Comparison of ENCODE assay signal across 29 mouse cellular contexts in genomic region chr12:84896235-84896634, GRCm38 (mm10). TPM values are rescaled to one million over a fixed set of nuclear protein-coding genes. Genes with fewer than 3 reads are reported as not detected.
DNase-seq lines count a peak whose midpoint lies in the region; ATAC-seq lines count a peak whose summit lies in the region.
"Had no signal": no experiment of that assay in that cellular context is flagged by ENCODE, and none has a peak within 500 bp of the region (broad histone marks: within the 10 kb centered on the region; RNA-seq: fewer than 3 reads in every experiment).

No protein-coding gene starts in this region.

- H3K36me3 ChIP-seq in heart, embryonic 12.5 days, result no peaks in the 10 kb centered on the region
- H3K36me3 ChIP-seq in lung, embryonic 16.5 days (ENCODE audit: control insufficient read depth, insufficient read depth, low read length), result no peaks in the 10 kb centered on the region
- H3K36me3 ChIP-seq: embryonic facial prominence, embryonic 12.5 days; hindbrain, embryonic 13.5 days; limb, embryonic 12.5 days; liver, embryonic 15.5 days; neural tube, embryonic 15.5 days had no signal

- no peak overlapping the region for H3K9ac ChIP-seq in heart, embryonic 12.5 days
- H3K9ac ChIP-seq in lung, embryonic 16.5 days (ENCODE audit: low read length), result no peak overlapping the region
- H3K9ac ChIP-seq: embryonic facial prominence, embryonic 12.5 days; hindbrain, embryonic 13.5 days; limb, embryonic 12.5 days; liver, embryonic 15.5 days; neural tube, embryonic 15.5 days had no signal

- 46% methylated on average over 6 of the region's 6 CpGs for WGBS in heart, embryonic 12.5 days
- 43% methylated on average over 6 of the region's 6 CpGs for WGBS in lung, embryonic 16.5 days

- H3K4me2 ChIP-seq in heart, embryonic 12.5 days, result 0 out of 2 replicates have a peak overlapping the region, but pooled peaks have one; percentile 12
- H3K4me2 ChIP-seq in lung, embryonic 16.5 days (ENCODE audit: low read depth, low read length), result no peak overlapping the region
- H3K4me2 ChIP-seq: embryonic facial prominence, embryonic 12.5 days; hindbrain, embryonic 13.5 days; limb, embryonic 12.5 days; liver, embryonic 15.5 days; neural tube, embryonic 15.5 days had no signal

- 0 out of 2 replicates have a peak, but pooled peaks cover 5% of the 10 kb centered on the region for H3K27me3 ChIP-seq in heart, embryonic 12.5 days (replicated peaks)
- H3K27me3 ChIP-seq in lung, embryonic 16.5 days (ENCODE audit: control insufficient read depth, insufficient read depth, low read depth, low read length), result no peaks in the 10 kb centered on the region
- H3K27me3 ChIP-seq: hindbrain, embryonic 13.5 days; neural tube, embryonic 15.5 days had no signal

- intact Hi-C loops in heart, postnatal 36 days (cut with DNase I), result no loop called here

- H3K27ac ChIP-seq in heart, embryonic 12.5 days (ENCODE audit: poor library complexity, severe bottlenecking), result no peak overlapping the region
- peak overlapping the region; percentile 37; the same call in 1 of the 2 replicates for H3K27ac ChIP-seq in lung, embryonic 16.5 days (ENCODE audit: low read length)
- H3K27ac ChIP-seq: embryonic facial prominence, embryonic 12.5 days; gastrocnemius, adult 2 months; heart, adult 2 months; hindbrain, embryonic 13.5 days; left cerebral cortex, adult 2 months; limb, embryonic 12.5 days; liver, embryonic 15.5 days; neural tube, embryonic 15.5 days had no signal

- no peak overlapping the region for H3K4me3 ChIP-seq in heart, embryonic 12.5 days
- no peak overlapping the region for H3K4me3 ChIP-seq in lung, embryonic 16.5 days (ENCODE audit: low read length)
- H3K4me3 ChIP-seq: embryonic facial prominence, embryonic 12.5 days; gastrocnemius, adult 2 months; heart, adult 2 months; hindbrain, embryonic 13.5 days; left cerebral cortex, adult 2 months; limb, embryonic 12.5 days; liver, embryonic 15.5 days; neural tube, embryonic 15.5 days had no signal

- H3K9me3 ChIP-seq in heart, embryonic 12.5 days (replicated peaks), result no peaks in the 10 kb centered on the region
- no peaks in the 10 kb centered on the region for H3K9me3 ChIP-seq in lung, embryonic 16.5 days (ENCODE audit: control insufficient read depth, low read length)
- H3K9me3 ChIP-seq: embryonic facial prominence, embryonic 12.5 days; hindbrain, embryonic 13.5 days; limb, embryonic 12.5 days; liver, embryonic 15.5 days; neural tube, embryonic 15.5 days had no signal

- DNase-seq in heart, postnatal 36 days, result no peak
- DNase-seq in lung, postnatal 10 days, result peak; percentile 84
- DNase-seq in yolk sac, embryonic 10.5 days (ENCODE audit: low spot score), result peak; percentile 74
- no peak for DNase-seq in cerebellum, postnatal 25 days
- DNase-seq: adrenal gland, postnatal 25 days; B cell, adult 2 months; cerebellum, adult 11-12 months; cerebellum, adult 9-11 months; gastrocnemius, adult 2 months; gastrocnemius, postnatal 36 days; heart, postnatal 4 days; kidney, adult 11 months; kidney, postnatal 14 days; midbrain, embryonic 14.5 days; retina, postnatal 1 day; right cerebral cortex, postnatal 14 days; thymus, postnatal 25 days had no signal

- H3K4me1 ChIP-seq in heart, embryonic 12.5 days (replicated peaks), result peaks cover 11% of the 10 kb centered on the region
- peaks cover 6% of the 10 kb centered on the region; the same call in 1 of the 2 replicates for H3K4me1 ChIP-seq in lung, embryonic 16.5 days (replicated peaks; ENCODE audit: control insufficient read depth, insufficient read depth, low read length)
- H3K4me1 ChIP-seq: embryonic facial prominence, embryonic 12.5 days; liver, embryonic 15.5 days had no signal

- ATAC-seq in heart, embryonic 12.5 days (ENCODE audit: insufficient number of reproducible peaks, low FRiP score), result no peak
- peak; percentile 73 for ATAC-seq in lung, embryonic 16.5 days (ENCODE audit: low read depth)
- ATAC-seq: forebrain, embryonic 16.5 days had no signal

RNA-seq across cellular contexts. Expression of gene Ltbp2, which starts 19.9 kb away (rescaled TPM):
- polyA plus RNA-seq in heart, embryonic 12.5 days (2016; fragmentation: Nextera tagmentation; extraction: Ambion mirVana), result 0.50 and 0.68 TPM in 2 replicates
- total RNA-seq in heart, postnatal 36 days (2021), result 1 to 10 TPM; 1.4 to 1.9 TPM
- 18.6 and 19.8 TPM in 2 replicates for polyA plus RNA-seq in lung, embryonic 16.5 days (2015; fragmentation: Nextera tagmentation; extraction: Ambion mirVana)
- total RNA-seq: common myeloid progenitor, adult 5-6 weeks; monocyte, adult 5-6 weeks had no signal

Comparison
In these comparisons a context has a peak if more than half of its experiments do, and no peak if none do; other contexts are left out.
1. DNase-seq: peak in lung, postnatal 10 days (single experiment) and yolk sac, embryonic 10.5 days (single experiment); none in heart, postnatal 36 days (0 of 2) and cerebellum, postnatal 25 days (0 of 2).
2. RNA of gene Ltbp2, which starts 19.9 kb away (polyA plus RNA-seq): 18.6 to 19.8 TPM in lung, embryonic 16.5 days; 0.50 to 0.68 TPM in heart, embryonic 12.5 days; every median in the first group is over 10 times any median in the second.